Mouse (Mus musculus): ENCODE results near the gene Myo19. TPM values are rescaled to one million over a fixed set of nuclear protein-coding genes. Genes with fewer than 3 reads are reported as not detected.

Myo19 gene
- polyA plus RNA-seq, 1 experiment from 2014 or later: 6.8 TPM

DNA sequence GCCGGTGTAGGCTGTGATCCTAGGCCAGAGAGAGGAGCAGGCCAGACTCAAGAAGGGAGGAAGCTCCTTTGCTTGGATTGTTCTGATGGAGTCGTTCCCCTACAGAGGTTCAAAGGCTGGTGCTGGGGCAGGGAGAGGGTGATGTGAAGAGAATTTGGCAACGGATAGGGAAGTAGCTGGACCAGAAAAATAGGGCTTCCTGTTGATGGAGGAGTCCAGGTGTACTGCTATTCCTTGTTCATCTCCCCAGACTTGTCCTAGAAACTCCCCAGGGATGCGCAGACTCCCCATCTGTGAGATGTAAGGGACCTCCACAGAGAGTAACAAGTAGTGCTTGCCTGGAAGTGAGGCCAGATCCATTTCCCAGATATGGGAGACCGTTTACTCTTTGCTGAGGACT is 76.5 kb downstream of the Myo19 start:
- no peaks in the 10 kb centered on the region for H3K9me3 ChIP-seq
- ATAC-seq (ENCODE audit: low FRiP score, low read depth): no peak
- H3K9ac ChIP-seq: no peak overlapping the region
- H3K27ac ChIP-seq (replicated peaks): no peak overlapping the region
- H3K4me2 ChIP-seq: no peak overlapping the region
- no peaks in the 10 kb centered on the region for H3K36me3 ChIP-seq
- no peak overlapping the region for H3K4me3 ChIP-seq
- peaks cover 41% of the 10 kb centered on the region for H3K27me3 ChIP-seq
- peaks cover 11% of the 10 kb centered on the region for H3K4me1 ChIP-seq (replicated peaks)
- 32% methylated on average over 5 of the region's 5 CpGs for WGBS

GRCm38 (mm10) chr11:84957171-84957570 is 77.2 kb downstream of the Myo19 start:
- no peak for ATAC-seq (ENCODE audit: low FRiP score, low read depth)
- no peak overlapping the region for H3K27ac ChIP-seq (replicated peaks)
- no peaks in the 10 kb centered on the region for H3K36me3 ChIP-seq
- peaks cover 41% of the 10 kb centered on the region for H3K27me3 ChIP-seq
- H3K4me2 ChIP-seq: peak overlapping the region; percentile 73
- H3K4me3 ChIP-seq: peak overlapping the region; percentile 38
- peaks cover 11% of the 10 kb centered on the region for H3K4me1 ChIP-seq (replicated peaks)
- WGBS: 10% methylated on average over 15 of the region's 15 CpGs
- H3K9ac ChIP-seq: no peak overlapping the region
- H3K9me3 ChIP-seq: no peaks in the 10 kb centered on the region

DNA sequence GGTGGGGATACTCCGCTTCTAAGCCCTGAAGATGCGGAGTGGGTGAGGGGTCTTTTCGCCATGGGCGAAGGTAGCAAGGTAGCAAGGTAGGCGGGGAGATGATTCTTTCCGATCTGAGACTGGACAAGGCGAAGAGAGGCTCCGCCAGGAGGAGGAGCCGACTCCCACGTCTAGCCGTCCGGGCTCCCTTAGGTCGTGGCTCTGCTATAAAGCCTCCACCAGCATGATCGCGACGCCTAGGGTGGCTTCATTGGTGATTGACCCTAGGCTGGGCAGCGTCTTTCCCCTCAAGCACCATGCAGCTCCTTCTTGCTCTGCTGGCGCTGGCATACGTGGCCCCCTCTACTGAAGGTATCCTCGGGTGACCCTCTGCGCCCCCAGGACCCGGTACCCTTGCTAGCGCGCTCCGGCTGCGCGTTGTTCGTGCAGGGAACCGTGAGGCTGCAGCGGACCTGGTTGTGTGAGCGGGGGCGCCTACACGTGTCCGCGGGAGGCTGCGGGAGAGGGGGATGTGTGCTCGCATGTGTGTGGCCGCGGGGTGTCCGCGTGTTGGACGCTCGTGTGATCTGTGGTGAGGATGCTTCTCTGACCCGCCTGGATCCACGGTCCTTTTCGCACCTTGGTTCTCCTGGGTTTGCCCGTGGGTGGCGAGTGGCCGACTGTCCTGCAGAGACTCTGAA is 77.8 kb downstream of the Myo19 start, which contains the start of gene Car4:
Gene Car4, plus strand, starts transcription at position 196 of the 680 bp plus-strand sequence.
- Histone ChIP-seq H3K36me3 (no peaks in the 10 kb centered on the region), H3K4me3 (peak within 1 kb of the TSS; percentile 38), H3K9ac (peak within 1 kb of the TSS; percentile 18; the same call in 1 of the 2 replicates), H3K27ac (replicated peaks) (no peak within 1 kb of the TSS), H3K9me3 (no peaks in the 10 kb centered on the region), H3K27me3 (peaks cover 41% of the 10 kb centered on the region), H3K4me1 (replicated peaks) (peaks cover 11% of the 10 kb centered on the region), H3K4me2 (peak within 1 kb of the TSS; percentile 73)
- no peak for ATAC-seq (ENCODE audit: low FRiP score, low read depth)
- WGBS: 2% methylated on average over 49 of the region's 49 CpGs

DNA sequence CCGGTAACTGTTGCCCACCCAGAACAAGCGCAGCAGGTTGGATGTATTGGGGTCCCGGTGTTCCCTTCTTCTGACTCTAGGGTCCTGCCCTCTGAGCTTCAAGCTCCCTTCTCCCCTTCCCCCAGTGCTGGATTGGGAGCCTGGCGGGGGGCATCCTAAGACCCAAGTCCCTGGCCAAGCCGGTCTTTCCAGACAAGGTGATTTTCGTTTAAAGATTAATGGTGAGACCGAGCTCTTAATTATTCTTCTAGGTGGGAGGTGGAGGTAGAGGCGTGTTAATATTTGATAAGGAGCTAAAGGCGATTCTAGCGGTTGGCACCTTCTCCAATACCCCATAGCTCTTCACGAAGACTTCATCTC is 78.3 kb downstream of the Myo19 start:
- H3K9ac ChIP-seq: no peak overlapping the region
- no peaks in the 10 kb centered on the region for H3K36me3 ChIP-seq
- peaks cover 11% of the 10 kb centered on the region for H3K4me1 ChIP-seq (replicated peaks)
- H3K27ac ChIP-seq (replicated peaks): no peak overlapping the region
- no peak for ATAC-seq (ENCODE audit: low FRiP score, low read depth)
- no peaks in the 10 kb centered on the region for H3K9me3 ChIP-seq
- H3K27me3 ChIP-seq: peaks cover 41% of the 10 kb centered on the region
- 6% methylated on average over 11 of the region's 11 CpGs for WGBS
- H3K4me2 ChIP-seq: peak overlapping the region; percentile 73
- H3K4me3 ChIP-seq: peak overlapping the region; percentile 38

DNA sequence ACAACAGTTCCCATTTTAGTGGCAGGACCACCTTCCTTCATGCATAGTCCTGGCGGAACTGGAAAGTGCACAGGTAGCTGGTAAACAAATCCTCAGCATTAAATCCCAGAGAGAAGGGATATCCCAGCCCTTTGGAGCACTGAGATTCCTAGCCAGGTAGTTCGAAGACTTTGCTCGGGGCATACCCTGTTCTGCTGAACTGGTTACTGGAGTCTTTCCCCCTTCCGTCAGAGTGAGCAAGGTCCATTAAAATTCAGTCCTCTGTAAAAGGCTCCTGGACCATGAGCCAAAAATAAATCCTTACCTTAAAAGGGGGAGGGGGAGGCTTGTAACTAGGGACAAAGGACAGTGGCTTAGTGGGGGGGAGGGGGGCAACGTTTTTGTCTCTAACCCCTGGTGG is 79.2 kb downstream of the Myo19 start:
- 34% methylated on average over 5 of the region's 5 CpGs for WGBS
- H3K4me3 ChIP-seq: no peak overlapping the region
- no peaks in the 10 kb centered on the region for H3K9me3 ChIP-seq
- no peak overlapping the region for H3K27ac ChIP-seq (replicated peaks)
- H3K4me1 ChIP-seq (replicated peaks): peaks cover 11% of the 10 kb centered on the region
- H3K27me3 ChIP-seq: peaks cover 41% of the 10 kb centered on the region
- no peak overlapping the region for H3K9ac ChIP-seq
- ATAC-seq (ENCODE audit: low FRiP score, low read depth): no peak
- H3K36me3 ChIP-seq: no peaks in the 10 kb centered on the region
- H3K4me2 ChIP-seq: no peak overlapping the region

DNA sequence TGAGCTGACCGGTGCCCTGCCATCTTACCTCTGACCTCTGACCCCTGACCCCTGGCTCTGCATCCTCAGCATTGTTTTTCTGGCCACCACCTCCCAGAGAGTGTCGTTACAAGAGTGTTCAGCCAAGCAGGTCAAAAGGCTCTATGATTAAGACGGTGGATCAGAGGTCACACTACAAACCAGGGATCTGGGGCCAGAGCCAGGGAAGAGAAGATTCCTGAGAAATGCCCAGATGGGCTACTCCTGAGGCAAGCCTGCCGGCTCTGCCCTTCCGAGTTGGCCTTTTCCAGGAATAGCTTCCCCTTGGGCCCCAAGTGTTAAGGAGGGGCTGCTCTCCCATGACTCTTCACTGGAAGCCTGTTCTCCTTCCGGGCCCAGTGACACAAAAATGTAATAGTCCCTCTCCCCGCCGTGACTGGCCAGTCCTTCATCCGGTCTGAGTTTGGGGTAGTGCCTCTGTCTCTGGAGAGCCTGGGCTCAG is 79.8 kb downstream of the Myo19 start:
- Histone ChIP-seq H3K9ac (no peak overlapping the region), H3K36me3 (no peaks in the 10 kb centered on the region), H3K27ac (replicated peaks) (no peak overlapping the region), H3K4me1 (replicated peaks) (peaks cover 11% of the 10 kb centered on the region), H3K27me3 (peaks cover 41% of the 10 kb centered on the region), H3K9me3 (no peaks in the 10 kb centered on the region), H3K4me2 (no peak overlapping the region), H3K4me3 (no peak overlapping the region)
- no peak for ATAC-seq (ENCODE audit: low FRiP score, low read depth)
- 5% methylated on average over 9 of the region's 9 CpGs for WGBS

DNA sequence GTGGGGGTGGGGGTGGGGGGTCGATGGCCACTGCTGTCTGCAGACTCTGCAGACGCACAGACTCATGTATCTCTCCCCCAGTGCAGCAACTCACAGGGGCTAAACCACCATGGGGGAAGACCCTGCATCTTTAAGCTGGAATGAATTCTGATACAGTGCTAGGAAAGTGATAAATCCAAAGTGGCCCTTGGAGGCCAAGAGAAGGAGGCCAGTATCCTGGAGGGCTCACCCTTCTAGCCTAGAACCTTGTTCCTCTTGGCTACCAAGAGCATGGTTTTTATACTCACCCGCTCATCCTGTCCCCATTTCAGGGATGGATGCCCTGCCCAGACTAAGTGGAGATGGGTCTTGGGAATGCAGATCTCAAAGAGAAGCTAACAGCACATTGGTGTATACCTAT is 80.3 kb downstream of the Myo19 start:
- peaks cover 41% of the 10 kb centered on the region for H3K27me3 ChIP-seq
- H3K27ac ChIP-seq (replicated peaks): 0 out of 2 replicates have a peak overlapping the region, but pooled peaks have one; percentile 8
- peaks cover 11% of the 10 kb centered on the region for H3K4me1 ChIP-seq (replicated peaks)
- WGBS: 38% methylated on average over 3 of the region's 3 CpGs
- no peaks in the 10 kb centered on the region for H3K36me3 ChIP-seq
- no peak overlapping the region for H3K9ac ChIP-seq
- H3K9me3 ChIP-seq: no peaks in the 10 kb centered on the region
- H3K4me2 ChIP-seq: no peak overlapping the region
- H3K4me3 ChIP-seq: no peak overlapping the region
- no peak for ATAC-seq (ENCODE audit: low FRiP score, low read depth)

DNA sequence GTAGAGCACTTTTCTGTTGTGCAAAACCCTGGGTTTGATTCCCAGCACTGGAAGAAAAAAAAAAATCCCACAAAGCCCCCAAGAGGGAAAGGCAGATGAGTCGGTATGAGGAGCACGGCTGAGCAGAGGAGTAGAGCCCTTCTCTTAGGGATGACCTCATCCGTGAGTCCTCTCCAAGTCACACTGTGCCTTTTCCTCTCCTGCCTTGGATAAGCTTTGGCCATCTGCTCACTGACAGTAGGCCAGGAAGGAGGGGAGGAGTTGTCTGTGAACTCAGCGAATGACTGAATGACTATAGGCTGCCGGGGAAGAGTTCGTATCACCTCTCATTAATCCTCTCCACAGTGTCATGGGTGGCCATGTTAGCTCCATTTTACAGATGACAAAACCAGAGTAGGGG is 80.8 kb downstream of the Myo19 start:
- H3K9ac ChIP-seq: no peak overlapping the region
- no peak overlapping the region for H3K4me2 ChIP-seq
- peaks cover 41% of the 10 kb centered on the region for H3K27me3 ChIP-seq
- H3K27ac ChIP-seq (replicated peaks): no peak overlapping the region
- no peak overlapping the region for H3K4me3 ChIP-seq
- H3K9me3 ChIP-seq: no peaks in the 10 kb centered on the region
- peaks cover 11% of the 10 kb centered on the region for H3K4me1 ChIP-seq (replicated peaks)
- no peak for ATAC-seq (ENCODE audit: low FRiP score, low read depth)
- WGBS: 67% methylated on average over 6 of the region's 6 CpGs
- no peaks in the 10 kb centered on the region for H3K36me3 ChIP-seq

Small RNA genes lying within 50 kb of the gene (microRNA-seq; reads per million reads assigned to microRNA genes)
- not detected for gene Gm23564

Other genes starting within 250 kb of the Myo19 start
- gene Mrm1, start 60.6 kb upstream of the Myo19 start, polyA plus RNA-seq (2015; fragmentation: Nextera tagmentation; extraction: Ambion mirVana): 20.0 TPM in 2 replicates
- 8.6 and 10.5 TPM in 2 replicates for gene Dhrs11, start 51.2 kb upstream of the Myo19 start, polyA plus RNA-seq (2015; fragmentation: Nextera tagmentation; extraction: Ambion mirVana)
- 68.9 and 72.9 TPM in 2 replicates for gene Ggnbp2, start 9.3 kb upstream of the Myo19 start, polyA plus RNA-seq (2015; fragmentation: Nextera tagmentation; extraction: Ambion mirVana)
- 2.2 and 2.3 TPM in 2 replicates for gene Pigw, start 137 bp downstream of the Myo19 start, polyA plus RNA-seq (2015; fragmentation: Nextera tagmentation; extraction: Ambion mirVana)
- gene Znhit3, start 36.2 kb downstream of the Myo19 start, polyA plus RNA-seq (2015; fragmentation: Nextera tagmentation; extraction: Ambion mirVana): 67.6 and 67.9 TPM in 2 replicates
- gene Car4, start 77.6 kb downstream of the Myo19 start, polyA plus RNA-seq (2015; fragmentation: Nextera tagmentation; extraction: Ambion mirVana): 3.8 and 4.1 TPM in 2 replicates

All from hindbrain, embryonic 15.5 days (tissue).